Mouse (Mus musculus) ES-Bruce4 (cell line): ENCODE measurements around the gene Cd82.

Experiments
- CTCF ChIP-seq: IDR thresholded peaks from one replicate; pipeline ENCODE4 v1.8.1; 2011; ENCODE audit warnings: low read depth, low read length
- POLR2A ChIP-seq: IDR thresholded peaks from one replicate; pipeline ENCODE4 v1.8.1; 2011; ENCODE audit warnings: low read length; ENCODE audit not compliant: insufficient read depth

DNA sequence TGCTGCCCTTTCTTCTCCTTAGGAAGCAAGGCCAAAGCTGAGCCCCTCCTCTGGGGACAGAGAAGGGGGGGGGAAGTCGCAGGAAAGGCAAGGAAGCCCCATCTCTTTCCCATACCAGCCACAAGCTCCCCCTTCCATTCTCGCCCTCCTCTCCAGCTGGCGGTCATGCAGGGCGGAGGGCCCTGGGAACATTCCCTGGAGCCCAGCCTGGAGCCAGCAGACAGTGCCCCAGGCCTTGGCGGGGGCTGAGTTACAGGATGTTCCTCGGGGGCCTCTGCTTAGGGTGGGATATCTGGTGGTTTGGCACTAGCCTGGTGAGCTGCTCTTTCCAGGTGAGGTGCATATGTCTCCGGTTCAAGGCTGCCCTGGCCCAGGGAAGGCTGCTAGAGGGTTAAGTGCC, 49.2 kb upstream of the Cd82 start:
- TF ChIP-seq CTCF (no peak), POLR2A (no peak)
